Mouse (Mus musculus): Measurements from ENCODE around the gene 1700020A23Rik. TPM values are rescaled to one million over a fixed set of nuclear protein-coding genes. Genes with fewer than 3 reads are reported as not detected.

The 1700020A23Rik gene
- polyA plus RNA-seq, 1 experiment from 2014 or later: not detected

DNA sequence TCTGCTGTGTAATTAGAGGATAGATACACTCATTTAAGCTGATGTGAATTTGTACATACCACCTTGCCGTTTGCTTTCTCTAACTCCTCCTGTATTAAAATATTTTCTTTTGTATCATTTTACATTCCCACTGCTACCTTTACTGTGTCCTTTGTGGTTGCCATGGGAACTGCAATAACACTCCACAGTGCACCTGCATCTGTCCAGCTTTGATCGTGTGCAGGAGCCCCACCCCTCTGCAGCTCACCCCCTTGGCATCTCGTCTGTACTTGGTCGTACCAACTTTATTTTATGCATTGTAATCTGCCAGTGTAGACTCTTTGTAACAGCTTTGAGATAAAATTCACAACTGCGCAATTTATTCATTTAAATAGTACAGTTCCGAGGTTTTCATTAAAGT is 21.2 kb upstream of the 1700020A23Rik start:
- H3K4me3 ChIP-seq (ENCODE audit: low read depth, low read length): no peak overlapping the region
- no peaks in the 10 kb centered on the region for H3K36me3 ChIP-seq (ENCODE audit: control insufficient read depth, insufficient read depth, low read length)
- no peak overlapping the region for H3K9ac ChIP-seq (ENCODE audit: low read length)
- WGBS: 65% methylated on average over 6 of the region's 6 CpGs
- no peak overlapping the region for H3K4me2 ChIP-seq (ENCODE audit: low read length)
- no peak for ATAC-seq
- DNase-seq (ENCODE audit: low spot score): no peak
- H3K27ac ChIP-seq (ENCODE audit: low read depth, low read length): no peak overlapping the region
- no peaks in the 10 kb centered on the region for H3K27me3 ChIP-seq (replicated peaks; ENCODE audit: control insufficient read depth, insufficient read depth, low read length)
- H3K4me1 ChIP-seq (ENCODE audit: control insufficient read depth, insufficient read depth, low read length): no peaks in the 10 kb centered on the region
- no peaks in the 10 kb centered on the region for H3K9me3 ChIP-seq (replicated peaks; ENCODE audit: control insufficient read depth, low read length)

DNA sequence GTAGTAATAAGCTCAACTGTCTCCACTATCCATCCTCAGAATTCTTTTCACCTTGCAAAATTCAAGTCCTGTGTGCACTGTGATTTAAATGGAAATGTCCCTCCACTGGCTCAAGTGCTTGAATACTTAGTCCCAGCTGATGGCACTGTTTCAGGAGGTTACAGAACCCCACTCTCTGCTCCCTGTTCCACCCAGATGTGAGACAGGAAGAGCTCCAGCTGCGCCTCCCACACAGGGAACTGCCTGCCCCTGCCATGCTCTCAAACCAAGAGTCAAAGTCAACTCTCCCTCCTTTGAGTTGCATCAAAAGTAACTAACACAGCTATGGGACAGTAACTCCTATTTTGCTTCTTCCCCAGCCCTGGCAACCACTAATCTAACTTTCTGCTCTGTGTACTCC is 18.8 kb upstream of the 1700020A23Rik start:
- WGBS: 82% methylated on average over 1 of the region's 1 CpGs

DNA sequence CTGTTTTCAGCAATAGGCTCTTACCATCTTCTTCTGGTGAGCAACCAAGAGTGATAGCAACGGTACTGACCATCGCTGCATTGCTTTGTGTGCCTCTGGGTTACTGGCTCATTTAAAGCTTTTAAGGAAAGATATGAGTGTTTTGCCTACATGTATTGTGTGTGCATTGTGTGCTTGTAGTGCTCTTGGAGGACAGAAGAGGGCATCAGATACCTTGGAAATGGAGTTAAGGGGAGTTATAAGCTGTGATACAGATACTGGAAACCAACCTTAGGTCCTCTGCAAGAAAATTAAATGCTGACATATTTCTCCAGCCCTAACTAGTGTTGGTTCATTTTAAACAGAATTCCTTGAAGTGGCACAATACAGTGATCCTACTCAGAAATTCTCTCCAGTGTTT is 16.3 kb upstream of the 1700020A23Rik start:
- no peaks in the 10 kb centered on the region for H3K27me3 ChIP-seq (replicated peaks; ENCODE audit: control insufficient read depth, insufficient read depth, low read length)
- H3K9me3 ChIP-seq (replicated peaks; ENCODE audit: control insufficient read depth, low read length): no peaks in the 10 kb centered on the region
- no peak overlapping the region for H3K27ac ChIP-seq (ENCODE audit: low read depth, low read length)
- WGBS: 90% methylated on average over 2 of the region's 2 CpGs
- DNase-seq (ENCODE audit: low spot score) (peak; percentile 22), ATAC-seq (no peak)
- H3K36me3 ChIP-seq (ENCODE audit: control insufficient read depth, insufficient read depth, low read length): no peaks in the 10 kb centered on the region
- H3K4me3 ChIP-seq (ENCODE audit: low read depth, low read length): no peak overlapping the region
- no peaks in the 10 kb centered on the region for H3K4me1 ChIP-seq (ENCODE audit: control insufficient read depth, insufficient read depth, low read length)
- no peak overlapping the region for H3K4me2 ChIP-seq (ENCODE audit: low read length)
- no peak overlapping the region for H3K9ac ChIP-seq (ENCODE audit: low read length)

More for the DNA sequence above, 18.8 kb upstream of the 1700020A23Rik start:
- no peak overlapping the region for H3K4me3 ChIP-seq (ENCODE audit: low read depth, low read length)
- no peak overlapping the region for H3K9ac ChIP-seq (ENCODE audit: low read length)
- no peak overlapping the region for H3K27ac ChIP-seq (ENCODE audit: low read depth, low read length)
- no peaks in the 10 kb centered on the region for H3K9me3 ChIP-seq (replicated peaks; ENCODE audit: control insufficient read depth, low read length)
- ATAC-seq (no peak), DNase-seq (ENCODE audit: low spot score) (no peak)
- H3K4me1 ChIP-seq (ENCODE audit: control insufficient read depth, insufficient read depth, low read length): no peaks in the 10 kb centered on the region
- no peaks in the 10 kb centered on the region for H3K27me3 ChIP-seq (replicated peaks; ENCODE audit: control insufficient read depth, insufficient read depth, low read length)
- H3K4me2 ChIP-seq (ENCODE audit: low read length): no peak overlapping the region
- H3K36me3 ChIP-seq (ENCODE audit: control insufficient read depth, insufficient read depth, low read length): no peaks in the 10 kb centered on the region

DNA sequence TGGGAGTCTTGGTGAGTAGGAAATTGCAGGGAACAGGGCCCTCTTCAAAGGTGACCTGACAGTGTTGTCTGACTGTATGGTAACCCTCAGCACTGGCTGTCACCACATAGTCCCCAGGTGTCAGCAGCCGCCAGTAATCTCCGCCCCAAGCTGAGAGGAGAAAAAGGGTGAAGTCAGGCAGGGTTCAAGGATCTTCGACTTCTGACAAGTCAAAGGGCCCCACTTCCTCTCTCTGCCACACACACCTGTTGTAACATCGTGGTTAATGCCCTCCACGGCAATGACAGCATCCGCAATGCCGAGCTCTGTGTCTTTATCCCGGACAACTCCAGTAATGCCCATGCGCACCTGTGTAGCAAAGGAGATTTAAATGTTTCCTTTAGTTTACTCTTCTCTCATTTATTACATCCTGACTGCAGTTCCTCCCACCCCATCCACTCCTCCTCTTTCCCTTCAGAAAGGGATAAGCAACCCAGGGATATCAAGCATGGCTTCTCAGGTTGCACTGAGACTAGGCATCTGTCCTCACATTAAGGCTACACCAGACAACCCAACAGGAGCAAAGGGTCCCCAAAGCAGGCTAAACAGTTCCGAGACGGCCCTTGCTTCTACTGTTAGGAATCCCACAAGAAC is 13.9 kb upstream of the 1700020A23Rik start:
- Histone ChIP-seq H3K9me3 (replicated peaks; ENCODE audit: control insufficient read depth, low read length) (no peaks in the 10 kb centered on the region), H3K27me3 (replicated peaks; ENCODE audit: control insufficient read depth, insufficient read depth, low read length) (no peaks in the 10 kb centered on the region), H3K36me3 (ENCODE audit: control insufficient read depth, insufficient read depth, low read length) (no peaks in the 10 kb centered on the region), H3K4me3 (ENCODE audit: low read depth, low read length) (no peak overlapping the region), H3K4me2 (ENCODE audit: low read length) (no peak overlapping the region), H3K4me1 (ENCODE audit: control insufficient read depth, insufficient read depth, low read length) (no peaks in the 10 kb centered on the region), H3K9ac (ENCODE audit: low read length) (no peak overlapping the region), H3K27ac (ENCODE audit: low read depth, low read length) (no peak overlapping the region)
- ATAC-seq: no peak
- 88% methylated on average over 11 of the region's 11 CpGs for WGBS
- no peak for DNase-seq (ENCODE audit: low spot score)

GRCm38 (mm10) chr2:130392836-130393235 is 12.2 kb upstream of the 1700020A23Rik start:
- Histone ChIP-seq H3K4me2 (ENCODE audit: low read length) (no peak overlapping the region), H3K27me3 (replicated peaks; ENCODE audit: control insufficient read depth, insufficient read depth, low read length) (no peaks in the 10 kb centered on the region), H3K4me1 (ENCODE audit: control insufficient read depth, insufficient read depth, low read length) (peaks cover 6% of the 10 kb centered on the region), H3K27ac (ENCODE audit: low read depth, low read length) (no peak overlapping the region), H3K9me3 (replicated peaks; ENCODE audit: control insufficient read depth, low read length) (no peaks in the 10 kb centered on the region), H3K9ac (ENCODE audit: low read length) (no peak overlapping the region), H3K36me3 (ENCODE audit: control insufficient read depth, insufficient read depth, low read length) (no peaks in the 10 kb centered on the region), H3K4me3 (ENCODE audit: low read depth, low read length) (no peak overlapping the region)
- no peak for ATAC-seq
- 91% methylated on average over 3 of the region's 3 CpGs for WGBS
- DNase-seq (ENCODE audit: low spot score): no peak

DNA sequence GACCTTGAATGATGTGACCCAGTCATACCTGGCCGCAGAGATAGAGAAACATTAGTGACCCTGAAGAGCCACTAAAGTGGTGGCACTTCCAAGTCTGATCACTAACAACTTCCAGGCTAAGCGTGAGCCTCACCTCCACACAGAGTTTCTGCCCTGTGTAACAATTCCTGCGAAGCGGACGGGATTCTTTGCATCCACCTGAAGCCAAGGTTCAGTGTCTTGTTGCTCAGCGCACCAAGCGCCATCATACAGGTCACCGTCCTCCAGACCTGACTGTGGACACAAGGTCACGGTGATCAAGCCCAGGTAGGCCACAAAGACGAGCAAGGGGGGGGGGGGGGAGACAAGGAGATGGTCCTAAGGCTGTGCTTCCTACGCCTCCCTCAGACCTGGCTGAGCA is 9.4 kb upstream of the 1700020A23Rik start:
- WGBS: 91% methylated on average over 11 of the region's 11 CpGs

GRCm38 (mm10) chr2:130397186-130397985 is 7.7 kb upstream of the 1700020A23Rik start, which contains the start of gene Cpxm1:
Gene Cpxm1 (minus strand): TSS chr2:130397574.
- Histone ChIP-seq H3K27ac (ENCODE audit: low read depth, low read length) (no peak within 1 kb of the TSS; the same call in 1 of the 2 replicates), H3K4me1 (ENCODE audit: control insufficient read depth, insufficient read depth, low read length) (peaks cover 7% of the 10 kb centered on the region), H3K9me3 (replicated peaks; ENCODE audit: control insufficient read depth, low read length) (no peaks in the 10 kb centered on the region), H3K9ac (ENCODE audit: low read length) (peak within 1 kb of the TSS; percentile 75), H3K36me3 (ENCODE audit: control insufficient read depth, insufficient read depth, low read length) (no peaks in the 10 kb centered on the region), H3K27me3 (replicated peaks; ENCODE audit: control insufficient read depth, insufficient read depth, low read length) (0 out of 2 replicates have a peak, but pooled peaks cover 8% of the 10 kb centered on the region), H3K4me3 (ENCODE audit: low read depth, low read length) (peak within 1 kb of the TSS; percentile 52), H3K4me2 (ENCODE audit: low read length) (peak within 1 kb of the TSS; percentile 96)
- ATAC-seq (peak; percentile 85), DNase-seq (ENCODE audit: low spot score) (peak; percentile 51)
- 2% methylated on average over 37 of the region's 53 CpGs for WGBS

More for the DNA sequence above, 9.4 kb upstream of the 1700020A23Rik start:
- H3K27ac ChIP-seq (ENCODE audit: low read depth, low read length): no peak overlapping the region
- 0 out of 2 replicates have a peak, but pooled peaks cover 8% of the 10 kb centered on the region for H3K27me3 ChIP-seq (replicated peaks; ENCODE audit: control insufficient read depth, insufficient read depth, low read length)
- H3K9me3 ChIP-seq (replicated peaks; ENCODE audit: control insufficient read depth, low read length): no peaks in the 10 kb centered on the region
- no peak overlapping the region for H3K4me2 ChIP-seq (ENCODE audit: low read length)
- H3K36me3 ChIP-seq (ENCODE audit: control insufficient read depth, insufficient read depth, low read length): no peaks in the 10 kb centered on the region
- no peak for ATAC-seq
- no peak overlapping the region for H3K4me3 ChIP-seq (ENCODE audit: low read depth, low read length)
- H3K9ac ChIP-seq (ENCODE audit: low read length): no peak overlapping the region
- no peak for DNase-seq (ENCODE audit: low spot score)
- H3K4me1 ChIP-seq (ENCODE audit: control insufficient read depth, insufficient read depth, low read length): peaks cover 7% of the 10 kb centered on the region

DNA sequence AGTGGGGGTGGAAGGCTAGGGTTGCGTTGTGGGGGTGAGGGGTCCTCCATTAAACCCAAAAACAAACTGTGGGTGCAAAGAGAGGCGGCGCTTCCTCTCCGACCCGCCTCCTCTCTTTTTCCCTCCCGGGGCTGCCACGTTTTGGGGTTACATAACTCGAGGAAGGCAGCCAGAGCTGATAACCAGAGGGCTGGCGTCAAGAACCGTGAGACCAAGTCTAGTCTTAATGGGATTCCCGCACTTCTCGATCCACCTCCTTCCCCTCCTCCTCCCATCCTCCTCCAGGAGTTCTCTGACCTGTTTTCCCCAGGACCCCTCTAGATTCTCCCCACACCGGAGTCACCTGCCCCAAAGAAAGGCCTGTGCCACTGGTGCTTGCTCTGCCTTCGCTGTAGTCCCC is 7.0 kb upstream of the 1700020A23Rik start:
- Histone ChIP-seq H3K9ac (ENCODE audit: low read length) (peak overlapping the region; percentile 75; the same call in 1 of the 2 replicates), H3K27me3 (replicated peaks; ENCODE audit: control insufficient read depth, insufficient read depth, low read length) (0 out of 2 replicates have a peak, but pooled peaks cover 8% of the 10 kb centered on the region), H3K4me2 (ENCODE audit: low read length) (peak overlapping the region; percentile 96), H3K9me3 (replicated peaks; ENCODE audit: control insufficient read depth, low read length) (no peaks in the 10 kb centered on the region), H3K27ac (ENCODE audit: low read depth, low read length) (no peak overlapping the region), H3K36me3 (ENCODE audit: control insufficient read depth, insufficient read depth, low read length) (no peaks in the 10 kb centered on the region), H3K4me1 (ENCODE audit: control insufficient read depth, insufficient read depth, low read length) (peaks cover 7% of the 10 kb centered on the region), H3K4me3 (ENCODE audit: low read depth, low read length) (peak overlapping the region; percentile 52)
- WGBS: 15% methylated on average over 14 of the region's 14 CpGs
- ATAC-seq (no peak), DNase-seq (ENCODE audit: low spot score) (no peak)

GRCm38 (mm10) chr2:130400046-130400445 is 5.0 kb upstream of the 1700020A23Rik start:
- DNase-seq (ENCODE audit: low spot score) (no peak), ATAC-seq (no peak)
- Histone ChIP-seq H3K27me3 (replicated peaks; ENCODE audit: control insufficient read depth, insufficient read depth, low read length) (0 out of 2 replicates have a peak, but pooled peaks cover 8% of the 10 kb centered on the region), H3K4me3 (ENCODE audit: low read depth, low read length) (no peak overlapping the region), H3K4me2 (ENCODE audit: low read length) (no peak overlapping the region), H3K9me3 (replicated peaks; ENCODE audit: control insufficient read depth, low read length) (no peaks in the 10 kb centered on the region), H3K9ac (ENCODE audit: low read length) (no peak overlapping the region), H3K27ac (ENCODE audit: low read depth, low read length) (no peak overlapping the region), H3K36me3 (ENCODE audit: control insufficient read depth, insufficient read depth, low read length) (no peaks in the 10 kb centered on the region), H3K4me1 (ENCODE audit: control insufficient read depth, insufficient read depth, low read length) (peaks cover 7% of the 10 kb centered on the region)
- 91% methylated on average over 1 of the region's 1 CpGs for WGBS

Measured in forebrain, embryonic 14.5 days (tissue).